Mouse (Mus musculus) adrenal gland, postnatal 25 days (tissue): ENCODE measurements at regions not wholly inside any gene's neighbourhood (a gene's known extent, or its start where the extent isn't known, plus 50 kb on each side); places are given as distances from the start of the nearest gene placed in this dataset.

ENCODE experiments used
- DNase-seq: peaks from one replicate; pipeline ENCODE4 v3.0.0; 2021; ENCODE audit warnings: mixed read lengths

GRCm38 (mm10) chr9:120723026-120723425 is 151.8 kb downstream of the Rpl14 start:
- no peak for DNase-seq

- DNase-seq, result no peak
Measured at GRCm38 (mm10) chr9:120731952-120732622, 160.8 kb downstream of the Rpl14 start.

GRCm38 (mm10) chr9:120732650-120733293 is 161.5 kb downstream of the Rpl14 start:
- DNase-seq, result no peak

GRCm38 (mm10) chr9:120733681-120734465 is 162.6 kb downstream of the Rpl14 start:
- DNase-seq, result peak; percentile 41

GRCm38 (mm10) chr9:120735217-120735616 is 164.0 kb downstream of the Rpl14 start:
- DNase-seq, result peak; percentile 73

GRCm38 (mm10) chr9:120737956-120738355 is 166.7 kb downstream of the Rpl14 start:
- DNase-seq, result no peak

- DNase-seq, result peak; percentile 59
Measured at GRCm38 (mm10) chr9:120739199-120739952, 168.1 kb downstream of the Rpl14 start.

GRCm38 (mm10) chr9:120739953-120740524 is 168.8 kb downstream of the Rpl14 start:
- no peak for DNase-seq

- DNase-seq, result peak; percentile 51
Measured at GRCm38 (mm10) chr9:120741521-120741920, 170.3 kb downstream of the Rpl14 start.

GRCm38 (mm10) chr9:120743455-120743854 is 172.2 kb downstream of the Rpl14 start:
- DNase-seq, result no peak

GRCm38 (mm10) chr9:120745674-120746073 is 174.4 kb downstream of the Rpl14 start:
- DNase-seq, result no peak

GRCm38 (mm10) chr9:120750820-120751219 is 178.2 kb upstream of the Ctnnb1 start:
- DNase-seq, result no peak

GRCm38 (mm10) chr9:120751686-120752484 is 177.1 kb upstream of the Ctnnb1 start:
- no peak for DNase-seq

- no peak for DNase-seq
Measured at GRCm38 (mm10) chr9:120754151-120754550, 174.9 kb upstream of the Ctnnb1 start.

- DNase-seq, result no peak
Measured at GRCm38 (mm10) chr9:120755486-120755885, 173.5 kb upstream of the Ctnnb1 start.

- no peak for DNase-seq
Measured at GRCm38 (mm10) chr9:120758003-120758402, 171.0 kb upstream of the Ctnnb1 start.

- DNase-seq, result no peak
Measured at GRCm38 (mm10) chr9:120758632-120759031, 170.4 kb upstream of the Ctnnb1 start.

- DNase-seq, result no peak
Measured at GRCm38 (mm10) chr9:120759771-120760170, 169.2 kb upstream of the Ctnnb1 start.

GRCm38 (mm10) chr9:120763802-120764201 is 165.2 kb upstream of the Ctnnb1 start:
- no peak for DNase-seq

GRCm38 (mm10) chr9:120764663-120765062 is 164.4 kb upstream of the Ctnnb1 start:
- no peak for DNase-seq

GRCm38 (mm10) chr9:120765292-120765691 is 163.7 kb upstream of the Ctnnb1 start:
- DNase-seq, result no peak
